Mouse (Mus musculus) fat pad, adult 2 months (tissue): Measurements from ENCODE around the gene Il21.

Experiments
- DNase-seq: peaks from one replicate; pipeline ENCODE4 v3.0.0-alpha.2; 2011; ENCODE audit warnings: low read depth, low spot score; ENCODE audit errors: extremely low read depth

The Il21 gene

DNA sequence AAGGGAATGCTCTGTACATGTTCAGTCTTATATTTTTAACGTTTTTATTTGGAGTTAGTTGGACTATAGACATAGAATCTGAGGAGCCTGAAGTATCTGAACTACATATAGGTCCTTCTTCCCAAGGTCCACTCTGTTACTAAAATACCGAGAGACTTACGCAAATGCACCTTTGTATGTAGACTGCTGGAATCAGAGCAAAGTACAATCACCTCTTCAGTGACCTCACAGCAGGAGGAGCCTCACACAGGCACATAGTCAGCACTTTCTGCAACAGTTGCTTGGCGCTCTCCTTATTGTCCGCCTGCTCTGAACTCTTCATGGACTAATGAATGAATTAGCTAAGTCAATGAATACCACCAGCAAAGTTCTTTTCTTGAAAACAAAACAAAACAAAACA lies 34.1 kb downstream of the Il21 start:
- DNase-seq = no peak

DNA sequence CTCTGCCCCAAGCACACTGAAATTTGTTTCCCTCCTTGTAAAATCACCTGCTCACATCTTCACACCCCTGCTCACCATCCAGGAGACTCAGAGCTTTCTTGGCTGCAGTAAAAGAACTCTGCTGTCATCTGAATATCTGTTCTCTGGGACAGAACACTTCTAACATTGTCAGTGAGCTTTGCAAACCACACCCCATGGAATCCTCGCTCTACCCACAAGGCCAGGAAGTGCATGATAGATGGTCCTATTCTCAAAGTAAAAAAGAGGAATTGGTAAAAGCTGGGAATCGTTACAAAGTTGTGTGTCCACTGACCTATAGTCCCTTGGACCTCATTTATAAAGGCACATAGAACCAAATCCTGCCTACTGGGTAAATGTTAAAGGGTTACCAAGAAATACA lies 40.5 kb downstream of the Il21 start:
- DNase-seq = no peak

DNA sequence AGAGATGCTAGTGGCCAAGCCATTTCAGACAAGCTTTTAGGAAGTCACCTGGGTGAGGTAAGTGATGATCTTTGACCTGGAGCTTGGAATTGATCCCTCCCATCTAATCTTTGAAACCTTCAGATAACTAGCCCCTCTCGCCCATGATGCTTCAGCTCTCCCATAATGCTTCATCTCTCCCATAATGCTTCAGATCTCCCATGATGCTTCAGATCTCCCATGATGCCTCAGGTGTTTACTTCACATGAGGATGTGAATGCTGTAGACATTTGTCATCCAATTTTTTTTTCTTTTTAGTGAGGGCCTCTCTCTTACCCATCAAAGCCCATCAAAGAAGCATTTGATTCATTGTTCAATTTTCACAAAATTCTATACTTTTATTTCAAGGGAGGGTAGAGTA lies 46.9 kb downstream of the Il21 start:
- DNase-seq = no peak

DNA sequence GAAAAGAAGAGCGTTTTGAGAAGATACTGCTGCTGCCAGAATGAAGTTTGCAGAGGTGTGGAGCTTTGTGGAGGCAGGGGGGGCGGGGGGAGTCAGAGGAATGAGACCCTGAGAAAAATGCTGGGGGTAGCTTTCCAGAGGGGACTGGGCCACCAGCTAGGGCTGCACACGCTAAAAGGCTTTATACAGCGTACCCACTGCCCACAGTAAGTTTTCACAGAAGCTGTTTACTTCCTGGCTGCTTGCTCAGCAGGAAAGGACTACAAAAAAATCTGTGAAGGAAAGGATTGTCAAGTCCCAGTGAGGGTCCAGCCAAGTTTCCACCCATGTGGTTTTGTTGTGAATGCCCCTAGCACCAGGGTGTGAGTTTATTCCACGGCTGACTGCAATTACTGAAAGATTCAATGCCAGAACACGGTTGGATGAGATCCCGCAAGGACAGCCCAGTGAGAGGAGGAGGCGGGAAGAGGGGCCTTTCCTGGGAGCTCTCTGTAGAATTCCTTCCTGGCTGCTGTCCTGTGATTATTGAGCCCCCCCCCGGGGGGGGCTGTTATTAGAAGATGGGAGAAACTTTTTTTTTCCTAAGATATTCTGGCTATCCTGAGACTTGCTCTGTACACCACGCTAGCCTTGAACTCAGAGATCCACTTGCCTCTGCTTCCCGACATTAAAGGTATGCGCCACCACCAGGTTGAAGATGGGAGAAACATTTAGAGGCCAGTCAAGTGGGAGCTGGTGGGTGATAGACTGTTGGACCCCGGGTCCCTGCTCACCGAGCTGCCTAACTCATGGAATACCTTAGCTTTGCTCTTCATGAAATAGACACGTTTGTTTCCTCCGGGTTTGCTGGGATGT lies 49.8 kb downstream of the Il21 start:
- DNase-seq = no peak

DNA sequence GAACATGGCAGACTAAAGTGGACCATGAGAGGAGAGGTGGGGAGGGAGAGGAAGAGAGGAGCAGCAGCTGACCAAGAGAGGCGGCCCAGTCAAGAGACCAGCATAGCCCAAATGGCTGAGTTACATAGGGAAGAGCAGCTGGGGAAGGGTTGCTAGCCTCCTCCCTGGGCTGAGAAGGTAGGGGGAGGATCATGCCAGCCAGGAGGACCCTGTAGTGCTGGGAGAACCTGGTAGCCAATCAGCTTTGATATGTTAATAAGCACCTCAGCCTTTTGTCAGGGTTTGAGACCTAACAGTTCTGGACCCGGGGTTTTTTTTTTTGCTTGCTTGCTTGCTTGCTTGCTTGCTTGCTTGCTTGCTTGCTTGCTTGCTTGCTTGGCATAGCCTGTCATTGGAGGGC lies 51.4 kb downstream of the Il21 start:
- DNase-seq = no peak

DNA sequence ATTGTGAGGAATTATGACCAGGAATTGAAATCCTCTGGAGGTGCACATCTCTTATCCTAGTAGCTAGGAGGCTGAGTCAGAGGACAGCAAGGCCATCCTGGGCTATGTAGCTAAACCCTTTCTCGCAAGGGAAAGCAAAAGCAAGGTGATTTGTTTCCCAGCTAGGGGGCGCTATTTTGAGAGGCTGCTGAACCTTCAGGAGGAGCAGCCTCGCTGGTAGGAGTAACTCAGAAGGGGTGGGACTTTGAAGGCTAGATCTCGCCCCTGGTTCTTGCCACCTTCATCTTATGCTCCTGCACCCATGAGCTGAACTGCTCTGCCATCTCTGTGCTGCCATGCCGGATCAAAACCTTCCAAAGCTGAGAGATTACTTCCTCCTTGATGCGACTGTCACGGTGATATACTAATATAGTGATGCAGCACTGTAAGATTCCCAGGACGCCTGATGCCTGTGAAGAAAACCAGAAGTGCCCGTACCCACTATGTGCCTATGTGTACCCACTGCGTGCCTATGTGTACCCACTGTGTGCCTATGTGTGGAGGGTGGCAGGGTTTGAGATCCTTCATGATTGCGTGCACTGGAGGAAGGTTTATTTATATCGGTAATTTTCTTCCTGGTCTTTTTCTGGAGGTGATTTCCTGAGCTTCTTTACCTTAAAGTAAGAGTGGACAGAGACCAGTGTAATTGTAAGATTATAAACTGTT lies 52.2 kb downstream of the Il21 start:
- DNase-seq = no peak

DNA sequence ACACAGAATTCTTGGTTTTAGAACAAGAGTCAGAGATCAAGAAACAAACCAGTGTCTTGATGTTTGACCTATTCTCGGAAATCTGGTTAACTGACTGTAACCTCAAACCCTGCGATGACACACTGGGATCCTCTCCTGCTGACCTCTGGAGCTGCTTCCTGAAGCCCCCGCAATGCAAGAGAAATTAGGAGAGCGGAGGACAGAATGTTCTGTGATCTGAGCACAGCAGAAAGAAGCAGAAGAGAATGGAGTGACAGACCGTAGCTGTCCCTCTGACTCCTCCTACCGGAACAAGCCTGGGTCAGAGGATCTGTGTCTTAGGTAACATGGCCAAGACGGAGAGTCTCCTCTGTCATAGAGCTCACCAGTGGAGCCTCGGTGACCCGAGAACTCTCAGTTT lies 53.0 kb downstream of the Il21 start:
- no peak for DNase-seq

DNA sequence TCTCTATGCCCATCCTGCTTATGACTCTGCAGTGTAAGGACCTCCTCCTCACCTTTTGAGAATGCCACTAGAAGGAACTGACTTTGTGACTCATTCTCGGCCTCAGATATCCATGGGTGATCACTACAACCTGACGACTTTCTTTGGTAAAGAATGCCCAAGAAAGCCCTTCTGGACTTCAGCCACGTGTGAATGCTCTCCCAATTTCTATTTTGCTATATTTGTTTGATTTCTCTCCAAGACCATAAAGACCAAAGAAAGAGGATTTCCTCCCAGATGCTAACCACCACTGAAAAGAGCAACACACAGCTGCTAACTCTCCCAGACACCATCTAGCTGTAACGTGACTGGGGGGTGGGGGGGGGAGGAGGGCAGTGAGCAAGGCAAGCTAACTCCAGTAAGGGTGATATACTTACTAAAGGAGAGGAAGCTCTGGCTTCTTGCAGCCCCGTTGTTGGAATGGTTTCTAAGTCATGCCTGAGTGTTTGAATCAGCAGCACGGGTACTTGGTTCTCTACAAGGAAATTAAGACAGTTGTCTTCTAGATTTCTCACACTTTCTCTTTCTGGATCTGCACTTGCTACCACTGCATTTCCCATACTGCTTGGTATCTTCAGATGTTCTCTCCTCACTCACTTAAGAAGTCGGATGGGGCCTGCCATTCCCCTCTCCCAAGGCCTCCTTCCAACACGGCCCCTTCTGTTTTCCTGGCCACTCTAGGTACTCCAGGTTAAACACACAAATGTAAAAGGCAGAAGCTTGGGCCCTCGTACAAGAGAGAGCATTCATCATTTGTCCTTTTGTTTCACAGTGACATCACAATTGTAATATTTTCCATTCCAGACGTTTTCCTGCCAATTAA lies 57.5 kb downstream of the Il21 start:
- DNase-seq = no peak

DNA sequence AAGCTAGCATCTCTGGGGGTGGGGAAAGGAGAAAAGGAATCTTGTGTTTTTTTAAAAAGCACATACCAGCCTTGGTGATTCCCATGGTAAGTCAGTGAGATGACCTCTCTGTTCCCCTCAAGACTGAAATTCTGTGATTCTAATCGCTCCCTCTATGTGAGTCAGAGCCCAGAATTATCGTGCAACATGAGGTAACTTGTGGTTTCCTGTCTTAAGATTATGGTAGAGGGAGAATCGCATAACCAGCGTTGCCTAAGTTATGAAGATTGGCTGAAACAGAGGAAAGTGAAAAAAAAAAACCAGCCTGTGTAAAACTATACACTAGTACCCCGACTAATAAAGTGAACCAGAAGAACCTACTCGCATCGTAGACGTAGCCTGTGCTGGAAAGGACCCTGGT lies 59.2 kb downstream of the Il21 start:
- no peak for DNase-seq
